Mouse (Mus musculus): ENCODE data around the gene Dppa5a.
"Not testable (repeated sequence)": the region's sequence is repeated elsewhere in the genome, so short reads cannot be mapped to it uniquely, and the experiment has no call there.

The Dppa5a gene

DNA sequence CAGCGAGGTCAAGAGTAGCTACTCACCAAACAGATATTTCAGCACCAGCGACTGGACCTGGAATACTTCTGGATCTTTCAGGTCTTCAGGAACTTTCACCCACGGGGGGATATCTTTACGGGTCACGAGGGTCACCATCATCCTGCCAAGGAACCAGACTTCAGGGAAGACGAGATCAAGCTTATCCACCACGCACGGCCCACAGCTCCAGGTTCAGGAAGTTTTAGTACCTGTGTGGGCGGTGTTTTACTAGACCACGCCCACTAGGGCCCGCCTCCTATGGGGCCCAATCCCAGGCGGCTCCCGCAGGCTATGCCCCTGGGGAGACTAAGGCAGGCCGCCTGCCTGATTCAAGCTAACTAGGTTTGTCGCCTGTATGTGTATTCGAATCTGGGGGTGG is at the start of gene Dppa5a:
TSS of gene Dppa5a (minus strand) at position 219 of the 400 bp plus-strand sequence.
- in situ Hi-C loops (cut with MboI, MseI): not testable (repeated sequence)

DNA sequence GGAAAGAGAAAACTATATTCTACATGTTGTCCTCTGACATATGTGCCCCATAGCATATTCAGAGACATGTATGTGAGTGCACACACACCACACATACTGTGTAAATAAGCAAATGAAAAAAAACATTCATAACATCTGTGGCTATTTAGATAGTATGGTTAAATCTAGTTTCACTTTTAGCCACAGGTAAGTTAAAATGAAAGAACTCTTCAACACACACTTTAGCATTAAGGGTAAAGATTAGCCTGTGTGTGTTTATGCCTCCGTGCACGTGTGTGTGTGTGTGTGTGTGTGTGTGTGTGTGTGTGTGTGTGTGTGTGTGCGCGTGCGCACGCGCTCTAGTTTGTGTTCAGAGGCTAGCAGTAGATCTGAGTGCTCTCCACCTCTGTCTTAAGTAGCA is 33.6 kb upstream of the Dppa5a start:
- in situ Hi-C loops (cut with MboI, MseI): no loop called here

DNA sequence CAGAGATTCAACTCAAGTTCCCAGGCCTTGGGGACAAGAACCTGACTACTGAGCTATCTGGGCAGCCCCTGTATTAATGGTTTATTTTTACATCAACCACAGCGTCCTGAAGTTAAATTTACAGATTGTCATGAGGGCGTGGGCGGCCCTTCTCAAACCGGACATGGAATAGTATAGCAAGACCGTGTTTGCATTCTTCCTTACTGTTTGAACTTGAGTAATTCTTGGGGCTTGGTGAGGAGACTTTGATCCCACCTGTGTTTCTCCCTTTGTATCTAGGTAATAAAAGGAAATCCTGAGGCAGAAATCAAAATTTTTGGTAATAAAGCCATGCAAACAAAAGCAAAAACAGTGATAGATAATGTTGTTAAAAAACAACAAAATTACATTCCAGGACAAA is 32.6 kb upstream of the Dppa5a start:
- in situ Hi-C loops (cut with MboI, MseI): no loop called here

DNA sequence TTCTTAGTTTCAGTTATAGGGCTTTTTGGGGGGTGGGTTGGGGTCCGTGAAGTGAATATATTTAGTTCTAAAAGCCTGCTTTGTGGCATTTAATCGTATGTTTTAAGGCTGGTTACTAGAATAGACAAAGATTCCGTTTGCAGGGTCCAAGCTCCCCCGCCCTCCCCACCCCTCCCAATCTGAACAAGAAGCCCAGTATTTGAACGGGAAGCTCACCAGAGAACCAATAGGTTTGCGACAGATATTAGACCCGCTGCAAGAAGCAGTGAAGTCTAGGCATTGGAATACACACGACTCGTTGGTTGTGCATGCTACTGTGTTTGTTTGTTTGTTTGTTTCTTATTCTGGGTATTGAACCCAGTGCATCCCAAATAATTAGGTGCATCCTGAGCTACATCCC is 28.5 kb upstream of the Dppa5a start:
- in situ Hi-C loops (cut with MboI, MseI): no loop called here

DNA sequence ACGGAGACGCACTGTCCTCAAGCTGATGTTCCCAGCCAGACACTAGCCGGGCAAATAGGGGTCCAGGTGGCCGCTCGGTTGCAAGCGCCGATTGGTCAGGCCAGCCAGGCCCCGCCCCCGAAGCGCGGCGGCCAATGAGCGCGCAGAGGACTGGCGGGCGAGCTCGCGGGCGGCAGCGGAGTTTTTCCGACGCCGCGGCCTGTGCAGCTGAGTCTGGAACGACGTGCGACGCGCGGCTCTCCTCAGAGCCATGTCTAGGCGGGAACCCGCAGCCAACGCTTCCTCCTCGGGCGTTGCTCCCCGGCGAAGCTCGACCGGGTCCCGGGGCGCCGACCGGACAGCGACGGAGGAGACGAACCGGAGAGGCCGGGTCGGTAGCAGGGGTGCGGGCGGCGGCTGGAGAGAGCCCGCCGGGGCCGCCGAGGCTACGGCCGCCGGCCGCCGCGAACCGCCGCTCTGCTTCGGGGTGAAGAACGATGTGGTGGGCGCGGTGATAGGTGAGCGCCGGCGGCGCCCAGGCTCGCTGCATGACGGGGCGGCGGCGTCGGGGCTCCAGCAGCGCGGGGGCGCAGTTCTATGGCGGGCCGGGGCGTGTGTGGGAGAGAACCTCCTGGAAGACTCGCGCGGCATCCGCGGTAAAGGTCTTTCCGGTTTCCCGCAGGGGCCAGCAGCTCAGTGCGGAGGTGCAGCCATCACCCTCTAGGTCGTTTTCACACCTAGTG is 27.8 kb upstream of the Dppa5a start, which contains the start of gene Ddx43:
TSS of gene Ddx43 (plus strand) at position 148 of the 722 bp plus-strand sequence.
- in situ Hi-C loops (cut with MboI, MseI): no loop called here

DNA sequence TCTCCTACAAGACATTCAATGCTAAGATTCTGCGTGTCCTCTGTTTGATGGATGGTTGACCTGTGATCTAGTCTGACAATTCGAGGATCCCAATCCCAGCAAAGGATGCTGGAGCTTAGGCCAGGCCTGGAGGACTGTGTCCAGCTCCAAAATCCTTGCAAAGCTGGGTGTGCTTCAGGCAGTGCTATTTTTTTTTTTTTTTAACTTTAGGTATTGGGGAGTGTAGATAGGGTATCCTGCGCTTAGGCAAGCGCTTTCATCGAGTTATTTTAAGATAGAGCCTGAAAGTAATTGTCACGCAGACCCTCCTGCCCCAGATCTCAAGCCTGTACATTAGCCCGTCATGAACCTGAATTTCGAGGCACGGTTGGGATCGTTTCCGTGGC is 27.3 kb upstream of the Dppa5a start:
- in situ Hi-C loops (cut with MboI, MseI): no loop called here

DNA sequence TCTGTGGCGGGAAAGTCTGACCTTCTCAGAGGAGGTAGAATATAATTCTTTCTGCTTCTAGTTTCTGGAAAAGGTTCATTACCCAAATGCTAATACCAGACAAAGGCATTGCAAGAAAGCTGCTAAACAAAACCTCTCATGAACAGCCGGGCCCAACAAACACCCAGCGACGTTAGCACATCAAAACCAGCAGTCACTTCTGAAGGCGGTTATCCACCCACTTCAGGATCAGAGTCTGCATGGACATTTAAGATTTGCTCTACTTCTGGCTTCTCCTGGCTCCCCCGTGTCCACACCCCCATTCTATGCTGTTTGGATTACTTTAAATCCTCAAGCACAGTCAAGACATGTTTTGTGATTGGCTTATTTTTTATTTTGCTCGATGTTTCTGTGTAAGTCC is 26.6 kb upstream of the Dppa5a start:
- in situ Hi-C loops (cut with MboI, MseI): no loop called here

DNA sequence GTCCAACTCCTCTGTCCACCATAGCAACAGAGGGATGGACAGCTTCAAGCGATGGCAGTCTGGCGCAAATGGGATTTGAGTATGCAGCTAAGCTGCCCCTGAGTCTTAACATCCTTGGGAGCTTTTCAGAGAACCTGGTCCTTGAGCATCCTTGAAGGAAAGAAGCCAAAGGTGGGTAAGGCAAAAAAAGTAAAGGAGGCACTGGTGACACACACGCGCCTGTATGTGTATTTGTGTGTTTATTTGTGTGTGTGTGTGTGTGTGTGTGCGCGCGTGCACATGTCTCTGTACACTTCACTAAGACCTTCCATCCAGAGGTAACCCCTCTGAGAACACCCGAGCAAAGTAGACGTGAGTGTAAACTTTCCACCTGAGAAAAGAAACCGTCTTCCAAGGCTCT is 25.8 kb upstream of the Dppa5a start:
- in situ Hi-C loops (cut with MboI, MseI): no loop called here

DNA sequence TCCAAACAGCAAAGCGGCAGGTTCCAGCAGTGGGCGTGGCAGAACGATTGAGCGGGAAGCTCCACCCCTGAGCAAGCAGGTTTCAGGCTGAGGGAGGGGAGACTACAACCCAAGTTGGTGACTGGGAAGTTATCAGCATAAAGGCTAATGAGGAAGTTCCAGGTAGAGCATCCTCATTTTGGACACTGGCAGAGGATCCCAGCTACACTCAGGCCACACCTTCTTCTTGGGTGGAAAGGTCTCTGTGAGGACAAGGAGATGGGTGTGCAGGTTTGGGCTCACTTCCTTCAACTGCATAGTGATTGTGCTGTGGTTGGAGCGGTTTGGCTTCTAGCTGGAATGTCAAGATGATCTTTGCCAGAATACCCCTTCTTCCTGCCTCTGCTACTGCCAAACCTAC is 22.0 kb upstream of the Dppa5a start:
- in situ Hi-C loops (cut with MboI, MseI): no loop called here

DNA sequence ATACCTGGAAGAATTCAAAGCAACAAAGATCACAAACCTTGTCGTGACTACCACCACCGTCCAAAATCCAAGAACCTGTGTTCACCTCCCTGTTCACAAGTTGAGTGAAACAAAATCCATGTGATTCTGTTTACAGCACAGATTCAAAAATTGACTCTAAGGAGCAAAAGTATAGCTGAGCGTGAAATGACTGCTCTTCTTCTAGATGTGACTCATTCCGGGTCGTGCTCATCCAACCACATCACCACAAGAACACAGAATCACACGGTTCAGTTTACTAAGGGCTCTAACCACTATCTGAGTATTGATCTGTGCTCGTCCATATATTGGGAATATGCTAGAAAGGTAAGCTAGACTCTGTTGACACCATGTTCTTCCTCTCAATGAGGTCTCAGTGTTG is 19.0 kb upstream of the Dppa5a start:
- in situ Hi-C loops (cut with MboI, MseI): no loop called here

DNA sequence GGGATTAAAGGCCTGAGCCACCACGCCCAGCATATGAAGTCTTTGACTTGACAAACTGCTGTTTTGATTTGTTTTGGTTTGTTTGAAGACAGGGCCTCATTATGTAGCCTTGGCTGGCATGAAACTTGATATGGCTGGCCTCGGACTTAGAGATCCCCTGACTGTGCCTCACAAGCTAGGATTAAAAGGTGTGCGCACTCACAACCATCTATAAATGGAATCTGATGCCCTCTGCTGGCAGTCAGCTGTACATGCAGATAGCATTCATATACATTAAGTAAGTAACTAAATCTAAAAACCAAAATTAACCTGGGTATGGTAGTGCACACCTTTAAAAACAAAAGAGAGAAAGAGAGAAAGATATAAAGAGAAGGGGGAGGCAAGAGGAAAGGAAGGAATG is 17.9 kb upstream of the Dppa5a start:
- in situ Hi-C loops (cut with MboI, MseI): no loop called here

DNA sequence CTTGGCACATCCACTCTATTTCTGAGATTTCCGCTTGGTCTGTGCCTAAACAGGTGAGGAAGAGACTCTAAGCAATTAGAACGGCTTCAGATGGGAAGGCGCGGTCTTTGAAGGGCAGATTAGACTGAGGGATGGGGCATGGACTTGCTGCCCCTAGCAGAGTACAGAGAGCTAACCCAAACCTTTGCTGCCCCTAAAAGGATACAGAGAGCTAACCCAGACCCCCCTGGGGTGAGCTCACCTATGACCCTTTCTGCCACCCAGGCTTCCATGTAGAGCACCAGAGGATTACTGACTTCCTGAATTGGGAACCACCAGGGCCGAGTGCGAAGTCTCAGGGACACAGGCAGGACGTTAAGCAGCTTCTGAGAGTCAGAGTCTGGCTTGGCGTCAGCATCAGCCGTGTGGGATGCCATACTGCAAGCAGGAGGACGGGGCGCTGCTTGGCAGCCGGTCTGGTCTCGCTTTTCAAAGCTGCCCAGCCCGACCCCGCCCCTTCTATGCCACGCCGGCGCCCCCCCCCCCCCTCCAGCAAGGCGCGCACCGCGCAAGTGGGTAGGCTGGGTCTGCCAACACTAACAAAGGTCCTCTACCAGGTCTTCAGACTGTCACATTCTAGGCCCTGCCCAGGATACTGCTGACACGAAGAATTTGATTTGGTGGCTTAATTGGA is 10.3 kb upstream of the Dppa5a start, which contains the start of gene Ooep:
TSS of gene Ooep (minus strand) at position 613 of the 673 bp plus-strand sequence.
- in situ Hi-C loops (cut with MboI, MseI): no loop called here

DNA sequence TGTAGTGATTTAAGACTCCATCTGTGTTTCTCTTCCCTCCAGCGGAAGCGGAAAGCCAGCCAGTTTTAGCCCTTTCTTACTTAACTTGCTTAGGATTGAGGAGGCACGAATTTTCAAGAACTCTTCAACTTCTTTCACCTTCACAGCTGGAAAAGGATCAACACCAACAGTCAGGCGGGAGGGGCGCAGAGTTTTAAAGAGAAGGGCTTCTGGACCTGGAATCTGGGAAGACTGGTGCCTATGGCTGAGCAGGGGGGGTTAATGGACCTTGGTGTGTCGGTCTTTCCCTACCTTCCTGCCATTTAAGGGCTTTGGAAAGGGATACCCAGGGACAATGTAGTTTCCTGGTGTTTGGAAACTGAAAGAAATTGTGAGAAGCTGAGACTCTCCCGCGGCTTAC is 9.6 kb upstream of the Dppa5a start:
- in situ Hi-C loops (cut with MboI, MseI): no loop called here

DNA sequence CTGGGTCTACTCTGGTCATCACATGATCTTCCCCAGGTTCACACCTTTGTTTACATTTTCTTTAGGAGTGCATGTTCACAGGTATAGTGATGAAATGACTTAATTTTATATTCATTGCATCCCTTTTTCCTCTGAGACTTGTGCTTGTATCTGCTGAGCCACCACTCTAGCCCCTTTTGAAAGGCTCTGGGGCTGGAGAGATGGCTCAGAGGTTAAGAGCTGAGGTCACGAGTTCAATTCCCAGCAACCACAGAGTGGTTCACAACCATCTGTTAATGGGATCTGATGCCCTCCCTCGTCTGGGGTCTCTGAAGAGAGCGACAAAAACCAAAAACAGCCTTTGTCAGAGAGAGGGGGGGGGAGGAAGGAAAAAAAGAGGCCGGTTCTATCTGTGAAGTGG is 7.5 kb upstream of the Dppa5a start:
- in situ Hi-C loops (cut with MboI, MseI): no loop called here

DNA sequence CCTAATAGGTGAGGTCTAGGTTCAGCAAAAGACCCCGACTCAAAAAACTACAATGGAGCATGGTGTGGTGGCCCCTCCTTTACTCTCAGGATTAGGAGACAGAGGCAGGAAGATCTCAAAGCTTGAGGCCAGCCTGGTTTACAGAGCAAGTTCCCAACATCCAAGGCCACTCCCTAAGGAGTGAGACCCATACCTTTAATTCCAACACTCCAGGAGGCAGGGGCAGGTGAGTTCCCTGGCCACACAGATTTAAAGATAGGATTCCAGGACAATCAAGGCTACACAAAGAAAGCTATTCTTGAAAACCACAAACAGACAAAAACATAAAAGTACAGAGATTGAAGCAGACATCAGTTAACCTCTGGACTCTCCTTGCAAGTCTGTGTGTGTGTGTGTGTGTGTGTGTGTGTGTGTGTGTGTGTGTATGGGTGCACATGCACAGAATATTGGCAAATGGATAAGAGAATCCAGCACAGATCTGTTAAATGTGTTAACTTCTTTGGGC is 7.0 kb upstream of the Dppa5a start:
- in situ Hi-C loops (cut with MboI, MseI): no loop called here

DNA sequence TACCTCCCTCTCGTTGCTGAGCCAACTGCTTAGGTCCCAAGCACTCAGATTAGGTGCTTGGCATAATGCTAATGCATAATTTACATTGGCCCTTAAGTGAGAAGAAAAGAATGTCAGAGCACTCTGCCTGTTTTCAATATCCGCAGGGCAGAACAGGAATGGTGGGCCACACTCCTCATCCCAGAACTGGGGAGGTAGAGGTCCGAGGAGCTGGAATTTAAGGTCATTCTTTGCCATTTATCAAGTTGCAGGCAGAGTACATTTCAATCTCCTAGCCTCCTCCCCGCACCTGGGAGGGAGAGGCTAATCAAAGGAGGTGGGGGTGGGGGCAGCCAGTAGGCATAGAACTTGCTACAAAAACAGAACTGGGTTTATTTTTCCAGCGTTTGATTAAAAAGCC is 6.4 kb upstream of the Dppa5a start:
- in situ Hi-C loops (cut with MboI, MseI): no loop called here

DNA sequence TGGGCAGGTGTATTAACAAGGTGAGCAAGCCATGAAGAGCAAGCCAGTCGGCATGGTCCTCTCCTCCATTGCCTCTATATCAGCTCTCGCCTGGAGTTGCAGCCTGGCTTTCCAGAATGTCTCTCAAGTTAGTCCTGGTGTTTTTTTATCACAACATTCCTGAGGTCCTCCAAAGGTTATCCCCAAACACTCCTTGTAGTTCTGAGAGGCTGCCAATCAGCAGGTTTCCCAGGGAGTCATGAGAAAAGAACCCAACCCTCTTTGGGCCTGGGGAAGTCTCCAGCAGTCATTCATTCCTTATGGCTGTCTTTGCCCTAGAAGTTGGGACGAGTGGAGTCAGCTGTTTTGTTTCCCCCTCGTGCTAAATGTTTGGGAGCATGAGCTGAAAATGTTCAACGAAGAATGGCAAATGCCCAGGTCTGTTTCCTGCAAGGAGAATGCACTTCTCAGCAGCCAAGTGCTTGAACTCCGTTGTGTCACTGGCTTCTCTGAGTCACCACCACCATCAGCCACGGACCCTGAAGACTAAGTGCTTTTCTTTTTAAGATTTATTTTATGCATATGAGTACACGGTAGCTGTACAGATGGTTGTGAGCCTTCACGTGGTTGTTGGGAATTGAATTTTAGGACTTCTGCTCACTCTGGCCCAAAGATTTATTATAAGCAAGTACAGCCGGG is 5.0 kb upstream of the Dppa5a start:
- in situ Hi-C loops (cut with MboI, MseI): no loop called here

DNA sequence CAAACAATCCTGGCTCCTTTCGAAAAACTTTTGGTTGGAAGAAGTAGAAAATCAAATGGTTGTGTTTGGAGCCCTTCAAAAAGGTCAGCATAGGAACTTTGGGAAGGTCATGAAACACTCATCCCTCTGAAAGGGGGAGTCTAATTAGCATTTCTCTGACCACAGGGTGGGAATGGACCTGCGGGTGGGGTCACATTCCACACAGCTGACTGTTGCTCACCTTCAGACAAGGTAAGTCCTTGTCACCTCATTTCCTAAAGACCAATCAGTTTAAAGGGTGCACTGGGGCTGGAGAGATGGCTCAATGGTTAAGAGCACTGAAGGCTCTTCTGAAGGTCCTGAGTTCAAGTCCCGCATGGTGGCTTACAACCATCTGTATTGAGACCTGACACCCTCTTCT is 3.5 kb upstream of the Dppa5a start:
- in situ Hi-C loops (cut with MboI, MseI): no loop called here

DNA sequence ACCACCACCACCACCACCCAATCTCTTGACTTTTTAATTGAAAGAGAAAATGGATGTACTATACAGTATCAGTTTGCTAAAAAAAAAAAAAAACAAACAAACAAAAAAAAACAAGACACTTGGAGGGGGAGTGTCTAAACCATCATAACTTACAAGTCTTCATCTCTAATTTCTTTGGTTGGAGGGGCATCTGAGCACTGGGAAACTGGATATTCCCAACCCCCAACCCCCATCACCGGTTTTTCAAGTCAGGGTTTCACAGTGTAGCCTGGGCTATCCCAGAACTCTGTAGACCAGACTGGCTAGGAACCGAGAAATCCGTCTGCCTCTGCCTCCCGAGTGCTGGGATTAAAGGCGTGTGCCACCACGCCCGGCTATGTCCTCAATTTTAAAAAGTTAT is 1.8 kb upstream of the Dppa5a start:
- in situ Hi-C loops (cut with MboI, MseI): no loop called here

DNA sequence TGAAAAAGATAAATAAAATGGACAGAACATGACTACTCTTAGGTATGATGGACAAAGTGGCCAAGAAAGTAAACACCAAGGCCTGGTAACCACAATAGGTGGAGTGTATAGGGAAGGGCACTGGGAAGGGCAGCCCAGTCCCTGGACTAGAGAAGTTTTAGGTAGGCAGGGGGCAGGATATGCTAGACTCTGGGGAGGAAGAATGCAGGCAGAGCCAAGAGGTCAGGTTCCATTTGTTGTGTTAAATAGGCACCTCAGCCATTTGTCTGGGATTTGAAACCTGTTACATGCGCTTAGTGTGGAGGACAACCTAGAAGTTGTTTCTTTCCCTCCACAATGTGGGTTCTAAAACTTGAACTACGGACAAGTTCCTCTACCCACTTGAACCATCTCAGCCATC is 1.4 kb upstream of the Dppa5a start:
- in situ Hi-C loops (cut with MboI, MseI): no loop called here

DNA sequence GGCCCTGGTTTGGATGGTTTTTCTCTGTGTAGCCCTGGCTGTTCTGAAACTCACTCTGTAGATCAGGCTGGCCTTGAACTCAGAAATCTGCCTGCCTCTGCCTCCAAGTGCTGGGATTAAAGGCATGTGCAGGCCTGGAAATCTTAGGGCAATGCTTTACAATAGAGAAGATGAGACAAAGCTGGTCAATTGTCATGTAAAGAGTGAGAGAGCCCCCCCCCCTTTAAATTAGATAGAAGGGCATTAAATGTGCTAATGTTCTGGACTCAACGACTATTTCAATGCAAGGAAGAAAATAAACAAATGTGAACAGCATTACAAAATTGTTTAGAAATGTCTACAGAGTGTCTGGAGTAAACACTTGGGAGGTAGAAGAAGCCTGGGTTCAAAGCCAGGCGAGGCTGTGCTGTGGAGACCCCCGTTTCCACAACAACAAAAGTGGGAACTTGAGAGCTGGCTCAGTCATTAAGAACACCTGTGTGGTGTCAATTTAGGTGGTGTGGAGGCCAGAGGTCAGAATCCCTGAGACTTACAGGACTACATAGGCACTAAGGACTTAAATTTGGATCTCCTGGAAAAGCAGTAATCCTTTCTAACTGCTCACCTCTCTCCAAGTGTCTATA is 805 bp upstream of the Dppa5a start:
- in situ Hi-C loops (cut with MboI, MseI): no loop called here

DNA sequence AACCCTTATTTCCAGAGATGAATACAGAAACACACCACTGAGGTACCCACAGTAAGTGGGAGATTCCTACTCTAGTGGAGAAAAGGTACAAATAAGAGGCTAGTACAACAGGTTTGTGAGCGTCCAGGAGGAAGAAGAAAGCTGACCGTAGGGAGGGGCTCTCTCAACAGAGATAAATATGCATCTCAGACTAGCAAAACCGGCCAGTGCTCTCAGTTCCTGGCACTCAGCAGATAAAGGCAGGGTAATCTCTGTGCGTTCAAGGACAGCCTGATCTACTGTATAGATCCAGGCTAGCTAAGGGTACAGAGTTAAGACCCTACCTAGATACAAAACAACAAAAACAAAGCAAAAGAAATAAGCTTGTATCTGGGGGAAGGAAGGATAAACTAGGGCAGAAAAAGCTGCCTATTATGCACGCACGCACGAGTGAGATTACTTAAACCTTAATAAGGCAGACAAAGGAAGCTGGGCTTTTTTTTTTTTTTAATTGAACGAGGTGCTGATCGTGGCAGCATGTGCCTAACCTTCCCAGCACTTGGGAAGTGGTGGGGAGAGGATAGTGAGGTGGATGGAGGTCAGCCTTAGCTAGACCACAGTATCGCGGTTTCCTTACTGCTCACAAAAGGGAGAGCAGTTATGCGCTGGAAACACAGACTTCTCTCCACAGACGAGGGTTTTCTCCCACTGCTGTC is 2.0 kb downstream of the Dppa5a start:
- in situ Hi-C loops (cut with MboI, MseI): no loop called here

Data from T-helper 2 cell (primary cell).